Mouse (Mus musculus) lung, embryonic 14.5 days (tissue): Measurements from ENCODE around the gene Nalcn. TPM values are rescaled to one million over a fixed set of nuclear protein-coding genes. Genes with fewer than 3 reads are reported as not detected.

Source experiments
- ATAC-seq: fragments of 200-750 bp; cut with Nextera tagmentation; 2 replicates; pipeline ENCODE4 v1.8.0; 2017; ENCODE audit warnings: mild to moderate bottlenecking, moderate TSS enrichment, moderate library complexity; ENCODE audit not compliant: insufficient read depth
- DNase-seq: peaks from one replicate; pipeline ENCODE4 v3.0.0-alpha.2; 2015
- H3K27ac ChIP-seq: fragments of 300-500 bp; sonication (generic); 2 replicates; pipeline ENCODE4 v1.5.1; 2014; ENCODE audit warnings: low read depth, mild to moderate bottlenecking, moderate library complexity
- H3K27me3 ChIP-seq: fragments of 300-500 bp; sonication (generic); 2 replicates; pipeline ENCODE4 v1.6.1; 2014; ENCODE audit warnings: low read length, control low read depth; ENCODE audit not compliant: insufficient read depth
- H3K36me3 ChIP-seq: fragments of 300-500 bp; sonication (generic); 2 replicates; pipeline ENCODE4 v1.6.1; 2014; ENCODE audit warnings: control low read depth; ENCODE audit not compliant: insufficient read depth
- H3K4me1 ChIP-seq: fragments of 300-500 bp; sonication (generic); 2 replicates; pipeline ENCODE4 v1.6.1; 2014; ENCODE audit warnings: antibody characterized with exemption, control low read depth; ENCODE audit not compliant: insufficient read depth
- H3K4me2 ChIP-seq: fragments of 300-500 bp; sonication (generic); 2 replicates; pipeline ENCODE4 v1.6.1; 2014; ENCODE audit warnings: mild to moderate bottlenecking
- H3K4me3 ChIP-seq: fragments of 300-500 bp; sonication (generic); 2 replicates; pipeline ENCODE4 v1.5.1; 2014; ENCODE audit warnings: low read depth, low read length
- H3K9ac ChIP-seq: fragments of 300-500 bp; sonication (generic); 2 replicates; pipeline ENCODE4 v1.6.1; 2014
- H3K9me3 ChIP-seq: fragments of 300-500 bp; sonication (generic); 2 replicates; pipeline ENCODE4 v1.6.1; 2016; ENCODE audit warnings: low read depth, low read length, control low read depth
- CTCF ChIP-seq: IDR thresholded peaks from 2 replicates; pipeline ENCODE4 v1.5.1; 2016; ENCODE audit warnings: antibody characterized with exemption, low read depth
- polyA plus RNA-seq: library from polyadenylated mRNA; unstranded; fragments of >200 nt; fragmentation: Nextera tagmentation; extraction: Ambion mirVana; gene quantifications from 2 replicates; pipeline ENCODE4 v1.2.1, GENCODE M21; 2014

Nalcn gene
- polyA plus RNA-seq, 1 experiment from 2014 or later: 0.38 TPM

DNA sequence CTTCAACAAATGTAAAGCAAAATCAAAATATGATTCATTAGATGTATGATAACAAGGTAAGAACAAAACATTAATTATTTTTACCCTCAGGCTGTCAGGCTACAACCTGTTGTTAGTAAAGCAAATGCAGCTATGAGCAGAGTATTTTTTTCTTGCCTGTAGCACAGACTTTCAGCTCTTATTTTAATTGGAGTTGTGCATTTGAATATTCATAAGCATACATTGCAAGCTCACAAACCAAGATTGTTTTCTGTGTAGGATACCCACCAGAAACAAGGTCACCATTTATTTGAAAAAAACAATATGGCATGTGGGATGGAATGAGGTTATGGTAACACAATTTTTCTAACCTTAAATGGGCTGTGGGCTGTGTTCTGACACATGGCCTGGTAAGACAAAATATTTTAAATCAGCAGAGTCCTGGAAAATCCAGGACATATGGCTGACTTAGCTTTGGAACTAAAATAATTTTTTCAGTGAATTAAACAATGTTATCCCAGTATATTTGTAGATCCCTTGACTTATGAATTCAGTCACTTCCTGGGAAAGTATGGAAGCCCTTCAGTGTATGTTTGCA is 394.2 kb downstream of the Nalcn start:
- no peaks in the 10 kb centered on the region for H3K27me3 ChIP-seq
- no peaks in the 10 kb centered on the region for H3K36me3 ChIP-seq
- no peak for DNase-seq
- no peaks in the 10 kb centered on the region for H3K9me3 ChIP-seq
- H3K4me3 ChIP-seq: no peak overlapping the region
- H3K27ac ChIP-seq: no peak overlapping the region
- no peak for TF ChIP-seq CTCF
- no peak for ATAC-seq
- no peaks in the 10 kb centered on the region for H3K4me1 ChIP-seq
- H3K9ac ChIP-seq: no peak overlapping the region
- H3K4me2 ChIP-seq: no peak overlapping the region

Other genes with a start within 250 kb of the Nalcn start
- gene Itgbl1, start 32.8 kb upstream of the Nalcn start, polyA plus RNA-seq: 0.04 and 0.11 TPM in 2 replicates